Mouse (Mus musculus): Measurements from ENCODE around the gene Slc35f4.
"Not testable (repeated sequence)": the region's sequence is repeated elsewhere in the genome, so short reads cannot be mapped to it uniquely, and the experiment has no call there.

Slc35f4 gene

GRCm38 (mm10) chr14:49278880-49279279, 247.0 kb downstream of the Slc35f4 start:
- in situ Hi-C loops (cut with MboI, MseI): no loop called here

GRCm38 (mm10) chr14:49278479-49278878, 247.4 kb downstream of the Slc35f4 start:
- in situ Hi-C loops (cut with MboI, MseI): not testable (repeated sequence)

- in situ Hi-C loops (cut with MboI, MseI): no loop called here
Measured at GRCm38 (mm10) chr14:49277642-49278041, 248.2 kb downstream of the Slc35f4 start.

DNA sequence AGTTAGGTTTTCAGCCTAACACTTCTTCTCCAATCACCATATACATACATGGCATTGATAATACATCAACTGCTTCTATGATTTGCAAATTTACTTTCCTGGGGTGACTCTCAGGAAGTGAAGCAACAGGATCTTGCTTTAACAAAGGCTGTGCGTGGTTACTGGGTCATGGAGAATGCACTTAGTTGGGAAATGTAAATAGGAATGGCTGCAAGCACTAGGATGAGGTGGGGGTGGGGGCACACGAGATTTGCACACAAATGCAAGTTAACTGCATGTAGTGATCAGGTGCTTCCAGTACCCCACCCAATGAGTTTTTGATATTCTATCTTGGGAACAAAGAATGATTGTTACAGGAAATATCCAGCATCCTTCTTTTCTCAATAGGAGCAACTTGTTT, 250.5 kb downstream of the Slc35f4 start:
- in situ Hi-C loops (cut with MboI, MseI): no loop called here

DNA sequence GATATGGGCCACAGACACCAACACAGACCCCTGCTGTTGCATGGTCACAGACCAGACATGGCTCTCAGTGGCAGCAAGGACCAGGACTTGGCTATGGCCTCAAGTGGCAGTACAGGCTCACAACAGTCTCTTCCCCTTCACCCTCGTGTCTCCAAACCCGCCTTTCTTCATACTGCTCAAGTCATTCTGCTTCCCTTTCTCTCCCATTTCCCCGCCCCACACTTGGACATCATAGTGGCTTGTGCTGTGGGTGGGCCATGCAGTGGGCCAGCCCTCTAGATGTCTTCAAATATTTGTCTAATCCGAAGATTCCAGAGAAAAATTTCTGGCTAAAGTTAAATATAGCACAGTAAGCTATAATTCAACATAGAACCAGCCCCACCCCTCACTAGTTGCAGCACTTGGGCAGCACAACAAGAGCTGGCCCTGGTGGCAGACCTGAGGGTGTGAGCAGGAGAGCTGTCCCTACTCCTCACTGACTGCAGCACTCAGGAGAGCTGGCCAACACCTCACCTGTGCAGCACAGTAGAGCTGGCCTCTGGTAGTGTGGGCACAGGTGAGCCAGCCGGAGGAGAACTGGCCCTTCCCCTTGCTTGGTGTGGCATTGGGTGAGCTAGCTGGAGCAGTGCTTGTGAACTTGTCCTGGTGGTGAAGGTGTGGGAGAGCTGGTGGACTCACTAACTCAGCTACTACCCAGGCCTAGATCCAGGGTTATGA, 260.4 kb downstream of the Slc35f4 start:
- in situ Hi-C loops (cut with MboI, MseI): no loop called here

Measured in T-helper 17 cell (primary cell).